Mouse (Mus musculus) thymus, adult 2 months (tissue): ENCODE measurements around the gene Stxbp1. TPM values are rescaled to one million over a fixed set of nuclear protein-coding genes. Genes with fewer than 3 reads are reported as not detected.

Source experiments
- DNase-seq: peaks from one replicate; pipeline ENCODE4 v3.0.0; 2021
- H3K27ac ChIP-seq: fragments of 200-500 bp; 2 replicates; pipeline ENCODE4 v1.5.1; 2012; ENCODE audit warnings: low read length, control low read depth; ENCODE audit not compliant: control insufficient read depth, insufficient read depth
- H3K27me3 ChIP-seq: fragments of 200-500 bp; 2 replicates; pipeline ENCODE4 v1.6.1; 2012; ENCODE audit warnings: mild to moderate bottlenecking, low read length, moderate library complexity, mixed read lengths; ENCODE audit not compliant: control insufficient read depth, insufficient read depth
- H3K36me3 ChIP-seq: fragments of 200-500 bp; 2 replicates; pipeline ENCODE4 v1.6.1; 2012; ENCODE audit warnings: mild to moderate bottlenecking, low read length, moderate library complexity; ENCODE audit not compliant: control insufficient read depth, insufficient read depth
- H3K4me1 ChIP-seq: fragments of 200-500 bp; replicated peaks from 2 replicates; pipeline ENCODE4 v1.6.1; 2012; ENCODE audit warnings: low read length; ENCODE audit not compliant: control insufficient read depth, insufficient read depth
- H3K4me3 ChIP-seq: fragments of 200-500 bp; 2 replicates; pipeline ENCODE4 v1.5.1; 2012; ENCODE audit warnings: mild to moderate bottlenecking, low read length, control low read depth, moderate library complexity; ENCODE audit not compliant: control insufficient read depth, insufficient read depth
- CTCF ChIP-seq: fragments of 200-500 bp; IDR thresholded peaks from 2 replicates; pipeline ENCODE4 v1.5.1; 2012; ENCODE audit warnings: mild to moderate bottlenecking, control low read depth, low read length, moderate library complexity, borderline replicate concordance; ENCODE audit not compliant: control insufficient read depth, poor library complexity, insufficient read depth; ENCODE audit errors: extremely low read depth
- POLR2A ChIP-seq: fragments of 200-500 bp; IDR thresholded peaks from 2 replicates; pipeline ENCODE4 v1.6.1; 2012; ENCODE audit warnings: mild to moderate bottlenecking, low read length, control low read depth, moderate library complexity; ENCODE audit not compliant: control insufficient read depth, poor library complexity, insufficient read depth; ENCODE audit errors: extremely low read depth
- WGBS: fragments of 180-500 bp; shearing (Covaris S2); methylation state at CpG from one replicate; pipeline ENCODE4 v1.1.7; 2018; 5-methylcytosine and 5-hydroxymethylcytosine counted together
- polyA plus RNA-seq: library from polyadenylated mRNA; depleted of rRNA; stranded (reverse); fragments of >200 nt; gene quantifications from 2 replicates; pipeline ENCODE4 v1.2.3, GENCODE M21; 2012

The Stxbp1 gene
- polyA plus RNA-seq, 1 experiment: 6.6 TPM

DNA sequence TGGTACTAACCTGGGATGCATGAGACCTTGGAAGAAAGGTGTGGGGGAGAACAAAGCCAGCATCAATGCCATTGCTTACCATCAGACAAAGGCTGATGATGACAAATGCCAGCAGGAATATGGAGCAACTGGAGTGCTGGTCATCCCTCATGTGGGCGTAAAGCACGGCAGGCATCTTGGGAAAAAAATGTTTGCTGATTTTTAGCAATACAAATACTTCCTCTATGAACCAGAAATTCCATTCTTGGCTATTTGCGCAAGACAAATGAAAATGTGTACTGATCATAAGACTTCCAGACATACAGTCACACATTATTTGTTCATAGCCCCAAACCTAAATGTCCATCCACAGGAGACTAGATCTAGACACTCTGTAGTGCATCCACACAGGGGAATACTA lies 16.3 kb upstream of the Stxbp1 start:
- no peak overlapping the region for H3K4me3 ChIP-seq
- WGBS: 93% methylated on average over 3 of the region's 3 CpGs
- DNase-seq: no peak
- TF ChIP-seq POLR2A (no peak), CTCF (no peak)
- no peaks in the 10 kb centered on the region for H3K36me3 ChIP-seq
- H3K4me1 ChIP-seq: no peaks in the 10 kb centered on the region
- no peaks in the 10 kb centered on the region for H3K27me3 ChIP-seq
- H3K27ac ChIP-seq: no peak overlapping the region

DNA sequence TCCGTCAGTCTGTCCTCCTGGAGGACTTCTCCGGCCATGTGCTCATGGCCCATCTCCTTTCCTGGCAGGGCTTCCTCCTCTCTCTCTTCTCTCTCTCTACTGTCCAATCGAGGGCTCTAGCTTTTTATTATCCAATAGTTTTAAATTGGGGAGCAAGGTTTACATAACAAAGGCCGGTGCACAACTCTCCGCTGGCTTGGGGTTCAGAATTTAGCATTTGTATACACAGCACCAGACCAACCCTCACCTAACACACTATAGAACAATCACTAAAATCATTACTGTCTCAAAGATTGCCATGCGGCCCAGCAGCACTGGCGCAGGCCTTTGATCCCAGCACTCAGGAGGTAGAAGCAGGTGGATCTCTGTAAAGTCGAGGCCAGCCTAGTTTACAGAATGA lies 13.8 kb upstream of the Stxbp1 start:
- TF ChIP-seq POLR2A: no peak
- no peak for TF ChIP-seq CTCF
- no peaks in the 10 kb centered on the region for H3K36me3 ChIP-seq
- WGBS: 93% methylated on average over 8 of the region's 8 CpGs
- DNase-seq: no peak
- no peaks in the 10 kb centered on the region for H3K27me3 ChIP-seq
- no peak overlapping the region for H3K27ac ChIP-seq
- H3K4me3 ChIP-seq: no peak overlapping the region
- H3K4me1 ChIP-seq: no peaks in the 10 kb centered on the region

DNA sequence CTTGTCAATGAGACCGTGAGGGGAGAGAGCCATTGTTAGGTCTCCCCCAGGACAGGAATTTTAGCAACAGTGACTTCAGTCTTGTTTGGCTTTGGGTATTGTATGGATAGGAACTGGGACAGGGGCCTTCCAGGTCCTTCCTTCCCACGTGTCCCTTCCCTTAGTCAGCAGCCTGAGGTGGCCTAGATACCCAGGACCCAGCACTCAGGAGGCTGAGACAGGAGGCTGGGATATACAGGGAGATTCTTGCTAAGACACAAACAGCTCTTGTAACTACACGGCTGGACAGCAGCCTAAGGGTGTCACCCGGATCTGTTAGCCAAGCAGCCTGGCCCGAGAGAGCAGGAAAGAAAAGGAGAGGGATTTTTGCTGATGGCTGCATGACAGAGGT lies 12.6 kb upstream of the Stxbp1 start:
- Histone ChIP-seq H3K36me3 (no peaks in the 10 kb centered on the region), H3K27me3 (no peaks in the 10 kb centered on the region), H3K4me3 (no peak overlapping the region), H3K27ac (no peak overlapping the region), H3K4me1 (no peaks in the 10 kb centered on the region)
- WGBS: 93% methylated on average over 5 of the region's 5 CpGs
- no peak for DNase-seq
- TF ChIP-seq POLR2A (no peak), CTCF (no peak)

DNA sequence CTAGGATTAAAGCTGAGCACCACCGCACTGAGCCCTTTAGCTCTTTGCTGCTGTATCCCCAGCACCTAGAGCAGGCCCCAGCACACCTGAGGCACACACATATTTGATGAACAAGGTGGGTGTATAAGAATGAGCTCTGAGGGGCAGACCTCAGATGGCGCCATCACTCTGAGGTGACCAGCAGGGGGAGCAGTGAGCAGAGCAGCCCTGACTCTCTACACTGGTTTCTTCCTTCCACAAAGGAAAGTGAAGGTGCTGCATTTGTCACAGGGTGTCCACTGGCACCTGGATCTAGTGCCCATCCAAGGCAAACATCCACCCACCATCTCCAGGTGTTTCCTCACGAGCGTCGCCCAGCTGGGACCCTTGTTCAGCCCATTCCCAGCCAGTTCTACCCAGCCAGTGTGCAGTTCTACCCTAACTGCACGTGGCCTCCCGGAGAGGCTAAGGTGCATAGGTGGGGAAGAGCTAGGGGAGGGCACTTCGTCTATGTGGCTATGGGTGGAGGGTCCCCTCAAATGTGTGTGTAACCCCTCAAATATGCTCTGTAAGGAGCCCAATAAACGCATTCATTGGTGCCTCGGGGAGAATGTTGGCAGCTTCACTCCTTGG lies 12.1 kb upstream of the Stxbp1 start:
- Histone ChIP-seq H3K36me3 (no peaks in the 10 kb centered on the region), H3K4me3 (no peak overlapping the region), H3K4me1 (no peaks in the 10 kb centered on the region), H3K27ac (no peak overlapping the region), H3K27me3 (no peaks in the 10 kb centered on the region)
- peak; percentile 88 for TF ChIP-seq CTCF
- TF ChIP-seq POLR2A: no peak
- WGBS: 51% methylated on average over 10 of the region's 10 CpGs
- DNase-seq: peak; percentile 67

DNA sequence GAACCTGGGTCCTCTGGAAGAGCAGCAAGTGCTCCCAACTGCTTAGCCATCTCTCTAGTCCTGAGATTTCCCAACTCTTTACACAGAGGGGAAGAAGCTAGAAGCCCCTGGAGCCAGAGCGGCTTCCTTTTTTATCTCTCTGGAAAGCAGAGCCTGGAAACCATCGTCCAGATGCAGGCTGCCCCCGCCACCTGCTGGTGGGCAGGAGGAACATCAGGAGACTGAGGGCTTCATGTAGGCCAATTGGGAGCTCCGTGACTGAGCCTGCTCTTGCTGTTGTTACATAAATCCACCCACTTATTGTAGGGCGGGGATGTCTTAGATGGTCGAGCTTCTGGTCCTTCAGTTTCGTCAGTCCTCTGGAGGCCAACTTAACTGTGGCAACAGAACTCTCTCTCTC lies 10.5 kb upstream of the Stxbp1 start:
- peak; percentile 76 for DNase-seq
- Histone ChIP-seq H3K27me3 (no peaks in the 10 kb centered on the region), H3K36me3 (no peaks in the 10 kb centered on the region), H3K4me1 (no peaks in the 10 kb centered on the region), H3K27ac (no peak overlapping the region), H3K4me3 (no peak overlapping the region)
- WGBS: 3% methylated on average over 7 of the region's 7 CpGs
- TF ChIP-seq CTCF: peak; percentile 94
- TF ChIP-seq POLR2A: no peak

DNA sequence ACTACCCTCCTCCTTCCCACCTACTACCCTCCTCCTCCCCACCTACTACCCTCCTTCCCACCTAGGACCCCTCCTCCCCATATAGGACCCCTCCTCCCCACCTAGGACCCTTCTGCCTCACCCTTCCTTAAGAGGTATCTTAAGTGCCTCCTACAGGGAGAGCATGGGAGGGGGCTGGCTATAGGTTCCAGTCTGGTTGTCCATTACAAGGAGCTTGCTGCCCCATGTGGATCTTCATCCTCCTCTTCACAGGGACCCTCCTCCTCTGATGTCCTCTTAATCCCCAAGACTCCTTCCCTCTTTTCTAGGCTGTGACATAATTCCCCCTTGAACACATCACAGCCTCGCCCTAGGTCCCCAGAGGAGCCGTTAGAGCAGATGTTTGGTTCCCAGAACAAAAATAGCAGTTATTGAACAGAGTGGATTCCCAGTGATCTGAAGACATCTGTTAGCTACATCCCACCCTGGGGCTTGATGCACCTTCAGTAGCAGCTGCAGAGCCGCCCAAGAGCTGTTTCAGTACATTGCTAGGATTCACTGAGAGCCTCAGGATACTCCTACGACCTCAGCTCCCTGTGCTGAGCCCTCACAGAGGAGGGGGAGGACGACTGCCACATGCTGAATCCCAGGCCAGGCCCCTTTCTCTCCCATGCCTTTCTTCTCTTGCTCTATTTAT lies 8.9 kb upstream of the Stxbp1 start:
- no peaks in the 10 kb centered on the region for H3K36me3 ChIP-seq
- H3K27ac ChIP-seq: no peak overlapping the region
- no peak overlapping the region for H3K4me3 ChIP-seq
- 86% methylated on average over 5 of the region's 5 CpGs for WGBS
- DNase-seq: no peak
- TF ChIP-seq POLR2A (no peak), CTCF (no peak)
- H3K27me3 ChIP-seq: no peaks in the 10 kb centered on the region
- no peaks in the 10 kb centered on the region for H3K4me1 ChIP-seq

DNA sequence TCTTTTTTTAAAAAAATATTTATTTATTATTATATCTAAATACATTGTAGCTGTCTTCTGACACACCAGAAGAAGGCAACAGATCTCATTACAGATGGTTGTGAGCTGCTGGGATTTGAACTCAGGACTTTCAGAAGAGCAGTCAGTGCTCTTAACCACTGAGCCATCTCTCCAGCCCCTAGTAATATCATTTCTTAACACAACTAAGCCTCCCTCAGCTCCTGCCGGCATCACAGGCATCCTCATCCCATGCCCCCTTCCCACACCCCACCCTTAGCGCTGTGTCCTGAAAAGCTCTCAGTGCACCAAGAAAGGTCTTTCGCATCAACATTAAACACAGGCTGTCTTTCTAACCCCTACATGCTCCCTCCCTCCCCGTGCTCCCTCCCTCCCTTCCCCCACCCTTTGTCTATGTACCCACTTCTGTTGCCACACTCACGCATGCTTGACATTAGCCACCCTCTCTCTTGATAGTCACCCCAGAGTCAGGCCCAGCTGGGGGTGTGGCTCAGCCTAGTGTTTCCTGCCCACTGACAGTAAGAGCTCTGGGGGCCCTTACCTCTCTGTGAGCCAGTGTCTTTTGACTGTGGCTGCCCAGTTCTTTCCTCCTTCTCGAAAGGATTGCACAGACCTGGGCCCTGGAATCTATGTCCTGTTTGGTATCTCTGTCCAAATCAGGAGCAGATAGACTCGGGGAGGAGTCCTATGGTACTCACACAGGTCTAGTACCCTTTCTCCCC lies 8.2 kb upstream of the Stxbp1 start:
- H3K4me1 ChIP-seq: no peaks in the 10 kb centered on the region
- H3K36me3 ChIP-seq: no peaks in the 10 kb centered on the region
- no peaks in the 10 kb centered on the region for H3K27me3 ChIP-seq
- 68% methylated on average over 7 of the region's 7 CpGs for WGBS
- no peak for DNase-seq
- no peak overlapping the region for H3K4me3 ChIP-seq
- TF ChIP-seq POLR2A (no peak), CTCF (no peak)
- H3K27ac ChIP-seq: no peak overlapping the region
